Mouse (Mus musculus) bone marrow macrophage, adult 2 months (primary cell): ENCODE measurements around the gene Macrod2. TPM values are rescaled to one million over a fixed set of nuclear protein-coding genes. Genes with fewer than 3 reads are reported as not detected.

Experiments
- H3K27ac ChIP-seq: 2 replicates; pipeline ENCODE4 v1.5.1; 2012; ENCODE audit warnings: low read depth, low read length; ENCODE audit not compliant: insufficient read depth
- H3K4me1 ChIP-seq: 2 replicates; pipeline ENCODE4 v1.6.1; 2012; ENCODE audit warnings: low read length; ENCODE audit not compliant: control insufficient read depth, insufficient read depth
- H3K4me3 ChIP-seq: 2 replicates; pipeline ENCODE4 v1.5.1; 2012; ENCODE audit warnings: mild to moderate bottlenecking, low read length, moderate library complexity; ENCODE audit not compliant: insufficient read depth
- CTCF ChIP-seq: IDR thresholded peaks from 2 replicates; pipeline ENCODE4 v1.5.1; 2012; ENCODE audit warnings: low read depth, mild to moderate bottlenecking, low read length, moderate library complexity
- POLR2A ChIP-seq: IDR thresholded peaks from 2 replicates; pipeline ENCODE4 v1.6.1; 2012; ENCODE audit warnings: mild to moderate bottlenecking, low read depth, low read length, borderline replicate concordance
- polyA plus RNA-seq: library from polyadenylated mRNA; stranded (reverse); fragments of >200 nt; gene quantifications from 2 replicates; pipeline ENCODE4 v1.2.4, GENCODE M21; 2012; ENCODE audit not compliant: missing spikeins, insufficient read depth, insufficient read length

The Macrod2 gene
- polyA plus RNA-seq, 1 experiment: 3.0 TPM

GRCm38 (mm10) chr2:141817546-141818180 lies 1422.6 kb downstream of the Macrod2 start:
- no peak for TF ChIP-seq POLR2A
- no peak for TF ChIP-seq CTCF
- Histone ChIP-seq H3K4me1 (no peaks in the 10 kb centered on the region), H3K4me3 (no peak overlapping the region), H3K27ac (no peak overlapping the region)

- Histone ChIP-seq H3K4me3 (no peak overlapping the region), H3K27ac (no peak overlapping the region), H3K4me1 (no peaks in the 10 kb centered on the region)
- TF ChIP-seq POLR2A (no peak), CTCF (no peak)
Observed at GRCm38 (mm10) chr2:141820795-141821194, 1425.7 kb downstream of the Macrod2 start.

GRCm38 (mm10) chr2:141825606-141826495 lies 1430.7 kb downstream of the Macrod2 start:
- TF ChIP-seq POLR2A: no peak
- TF ChIP-seq CTCF: no peak
- no peak overlapping the region for H3K27ac ChIP-seq
- no peaks in the 10 kb centered on the region for H3K4me1 ChIP-seq
- H3K4me3 ChIP-seq: no peak overlapping the region

GRCm38 (mm10) chr2:141830496-141830895 lies 1435.4 kb downstream of the Macrod2 start:
- TF ChIP-seq CTCF: no peak
- no peak for TF ChIP-seq POLR2A
- H3K4me3 ChIP-seq: no peak overlapping the region
- H3K4me1 ChIP-seq: no peaks in the 10 kb centered on the region
- H3K27ac ChIP-seq: no peak overlapping the region

- H3K4me3 ChIP-seq: no peak overlapping the region
- H3K27ac ChIP-seq: no peak overlapping the region
- H3K4me1 ChIP-seq: no peaks in the 10 kb centered on the region
- TF ChIP-seq POLR2A: no peak
- TF ChIP-seq CTCF: no peak
Observed at GRCm38 (mm10) chr2:141831515-141831914, 1436.4 kb downstream of the Macrod2 start.

- no peak overlapping the region for H3K4me3 ChIP-seq
- no peaks in the 10 kb centered on the region for H3K4me1 ChIP-seq
- H3K27ac ChIP-seq: no peak overlapping the region
- TF ChIP-seq POLR2A: no peak
- no peak for TF ChIP-seq CTCF
Observed at GRCm38 (mm10) chr2:141834156-141834782, 1439.2 kb downstream of the Macrod2 start.

GRCm38 (mm10) chr2:141844408-141845175 lies 1449.5 kb downstream of the Macrod2 start:
- no peak for TF ChIP-seq CTCF
- TF ChIP-seq POLR2A: no peak

GRCm38 (mm10) chr2:141859220-141859619 lies 1464.1 kb downstream of the Macrod2 start:
- no peak for TF ChIP-seq CTCF
- TF ChIP-seq POLR2A: no peak

More at GRCm38 (mm10) chr2:141844408-141845175, 1449.5 kb downstream of the Macrod2 start:
- H3K4me1 ChIP-seq: no peaks in the 10 kb centered on the region
- H3K4me3 ChIP-seq: no peak overlapping the region
- H3K27ac ChIP-seq: no peak overlapping the region

GRCm38 (mm10) chr2:141861679-141862268 lies 1466.7 kb downstream of the Macrod2 start:
- Histone ChIP-seq H3K4me1 (no peaks in the 10 kb centered on the region), H3K4me3 (no peak overlapping the region), H3K27ac (no peak overlapping the region)
- TF ChIP-seq POLR2A (no peak), CTCF (no peak)

More at GRCm38 (mm10) chr2:141859220-141859619, 1464.1 kb downstream of the Macrod2 start:
- H3K4me1 ChIP-seq: no peaks in the 10 kb centered on the region
- no peak overlapping the region for H3K27ac ChIP-seq
- H3K4me3 ChIP-seq: no peak overlapping the region
